Mouse (Mus musculus): ENCODE measurements at regions not wholly inside any gene's neighbourhood (a gene's known extent, or its start where the extent isn't known, plus 50 kb on each side); places are given as distances from the start of the nearest gene placed in this dataset.

DNA sequence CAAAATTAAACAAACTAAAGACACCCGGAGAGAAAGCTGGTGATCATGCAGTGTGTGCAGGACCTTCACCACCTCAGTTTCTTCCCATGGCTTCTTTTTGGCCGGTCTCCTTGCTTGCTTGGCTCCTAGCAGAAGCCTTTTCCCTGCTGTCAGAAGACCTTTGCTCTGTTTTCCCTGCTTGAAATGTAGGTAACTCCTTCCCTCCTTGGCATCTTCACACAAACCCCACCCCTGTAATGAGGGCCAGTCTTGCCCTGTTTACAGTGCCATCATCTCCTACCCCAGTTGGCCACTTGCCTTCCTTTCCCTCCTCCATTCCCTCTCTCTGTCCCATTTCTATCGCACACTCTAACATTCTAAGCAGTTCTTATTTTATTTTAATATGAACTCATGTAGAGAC lies 69.7 kb upstream of the Lama4 start:
- WGBS = 85% methylated on average over 3 of the region's 3 CpGs
- Histone ChIP-seq H3K9ac (ENCODE audit: low read depth, low read length) (no peak overlapping the region), H3K27me3 (ENCODE audit: control insufficient read depth, insufficient read depth, low read length) (no peaks in the 10 kb centered on the region), H3K9me3 (ENCODE audit: control insufficient read depth, low read length) (no peaks in the 10 kb centered on the region), H3K4me3 (ENCODE audit: low read depth, low read length) (no peak overlapping the region), H3K4me1 (replicated peaks; ENCODE audit: control insufficient read depth, insufficient read depth, low read length) (no peaks in the 10 kb centered on the region), H3K36me3 (ENCODE audit: control insufficient read depth, insufficient read depth, low read length) (no peaks in the 10 kb centered on the region), H3K27ac (ENCODE audit: low read depth, low read length) (no peak overlapping the region), H3K4me2 (replicated peaks; ENCODE audit: low read depth, low read length) (no peak overlapping the region)
- ATAC-seq (ENCODE audit: low FRiP score) = no peak
- no peak for DNase-seq (ENCODE audit: low spot score)

DNA sequence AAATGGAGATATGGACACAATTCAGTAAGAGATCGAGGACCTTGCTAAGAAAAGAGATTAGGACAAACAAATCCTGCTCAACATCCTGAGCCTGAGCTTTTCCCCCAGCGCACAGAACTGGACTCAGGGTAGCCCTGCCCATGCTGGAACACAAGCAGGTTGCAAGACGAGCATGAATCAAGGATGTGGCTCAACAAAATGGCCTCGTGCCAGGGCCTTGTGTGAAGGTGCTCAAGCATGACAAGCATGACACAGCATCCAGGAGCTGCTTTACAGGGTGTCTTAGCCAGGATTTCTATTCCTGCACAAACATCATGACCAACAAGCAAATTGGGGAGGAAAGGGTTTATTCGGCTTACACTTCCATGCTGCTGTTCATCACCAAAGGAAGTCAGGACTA lies 67.7 kb upstream of the Lama4 start:
- no peaks in the 10 kb centered on the region for H3K9me3 ChIP-seq (ENCODE audit: control insufficient read depth, low read length)
- no peaks in the 10 kb centered on the region for H3K36me3 ChIP-seq (ENCODE audit: control insufficient read depth, insufficient read depth, low read length)
- no peak for ATAC-seq (ENCODE audit: low FRiP score)
- H3K4me1 ChIP-seq (replicated peaks; ENCODE audit: control insufficient read depth, insufficient read depth, low read length) = no peaks in the 10 kb centered on the region
- H3K27me3 ChIP-seq (ENCODE audit: control insufficient read depth, insufficient read depth, low read length) = no peaks in the 10 kb centered on the region
- no peak for DNase-seq (ENCODE audit: low spot score)
- H3K4me2 ChIP-seq (replicated peaks; ENCODE audit: low read depth, low read length) = no peak overlapping the region
- WGBS = 81% methylated on average over 5 of the region's 5 CpGs
- no peak overlapping the region for H3K9ac ChIP-seq (ENCODE audit: low read depth, low read length)
- H3K4me3 ChIP-seq (ENCODE audit: low read depth, low read length) = no peak overlapping the region
- H3K27ac ChIP-seq (ENCODE audit: low read depth, low read length) = no peak overlapping the region

DNA sequence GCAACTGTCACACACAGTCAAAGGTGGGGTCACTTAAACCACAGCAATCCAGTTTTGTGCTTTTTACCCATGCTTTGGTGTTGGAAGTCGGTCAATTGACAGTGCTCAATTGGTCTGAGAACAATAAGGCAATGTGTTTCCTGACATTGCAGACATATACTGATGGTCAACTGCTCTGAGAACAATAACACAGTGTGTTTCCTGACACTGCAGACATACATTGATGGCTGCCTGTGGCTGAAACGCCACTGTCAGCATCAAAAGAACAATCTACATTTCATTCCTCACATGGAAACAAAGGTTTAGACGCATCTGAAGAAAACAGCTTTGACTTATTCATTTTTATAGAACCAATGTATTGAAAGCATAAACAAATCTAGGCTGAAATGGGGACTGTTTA lies 59.2 kb upstream of the Lama4 start:
- Histone ChIP-seq H3K4me2 (replicated peaks; ENCODE audit: low read depth, low read length) (no peak overlapping the region), H3K4me1 (replicated peaks; ENCODE audit: control insufficient read depth, insufficient read depth, low read length) (no peaks in the 10 kb centered on the region), H3K9me3 (ENCODE audit: control insufficient read depth, low read length) (no peaks in the 10 kb centered on the region), H3K27me3 (ENCODE audit: control insufficient read depth, insufficient read depth, low read length) (no peaks in the 10 kb centered on the region), H3K4me3 (ENCODE audit: low read depth, low read length) (no peak overlapping the region), H3K27ac (ENCODE audit: low read depth, low read length) (no peak overlapping the region), H3K36me3 (ENCODE audit: control insufficient read depth, insufficient read depth, low read length) (no peaks in the 10 kb centered on the region), H3K9ac (ENCODE audit: low read depth, low read length) (no peak overlapping the region)
- WGBS = 22% methylated on average over 3 of the region's 3 CpGs
- DNase-seq (ENCODE audit: low spot score) = peak; percentile 2
- ATAC-seq (ENCODE audit: low FRiP score) = no peak

DNA sequence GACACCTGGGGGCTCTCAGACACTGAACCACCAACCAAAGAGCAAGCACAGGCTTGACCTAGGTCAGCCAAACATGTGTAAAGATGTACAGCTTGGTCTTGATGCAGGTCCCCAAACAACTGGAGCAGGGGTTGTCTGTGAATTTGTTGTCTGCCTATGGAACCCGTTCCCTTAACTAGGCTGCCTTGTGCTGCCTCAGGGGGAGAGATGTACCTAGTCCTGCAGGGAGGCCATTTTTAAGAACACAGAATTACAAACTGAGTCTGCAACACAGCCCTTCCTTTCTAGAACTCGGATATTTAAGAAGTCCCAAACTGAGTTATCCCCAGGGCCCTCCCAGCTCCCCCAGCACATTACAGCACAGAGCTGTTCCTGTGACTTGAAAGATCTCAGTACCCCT lies 57.5 kb upstream of the Lama4 start:
- Histone ChIP-seq H3K27me3 (ENCODE audit: control insufficient read depth, insufficient read depth, low read length) (no peaks in the 10 kb centered on the region), H3K4me3 (ENCODE audit: low read depth, low read length) (no peak overlapping the region), H3K36me3 (ENCODE audit: control insufficient read depth, insufficient read depth, low read length) (no peaks in the 10 kb centered on the region), H3K9ac (ENCODE audit: low read depth, low read length) (no peak overlapping the region), H3K4me2 (replicated peaks; ENCODE audit: low read depth, low read length) (no peak overlapping the region), H3K27ac (ENCODE audit: low read depth, low read length) (no peak overlapping the region), H3K4me1 (replicated peaks; ENCODE audit: control insufficient read depth, insufficient read depth, low read length) (no peaks in the 10 kb centered on the region), H3K9me3 (ENCODE audit: control insufficient read depth, low read length) (no peaks in the 10 kb centered on the region)
- DNase-seq (ENCODE audit: low spot score) (no peak), ATAC-seq (ENCODE audit: low FRiP score) (no peak)
- WGBS = 79% methylated on average over 2 of the region's 2 CpGs

DNA sequence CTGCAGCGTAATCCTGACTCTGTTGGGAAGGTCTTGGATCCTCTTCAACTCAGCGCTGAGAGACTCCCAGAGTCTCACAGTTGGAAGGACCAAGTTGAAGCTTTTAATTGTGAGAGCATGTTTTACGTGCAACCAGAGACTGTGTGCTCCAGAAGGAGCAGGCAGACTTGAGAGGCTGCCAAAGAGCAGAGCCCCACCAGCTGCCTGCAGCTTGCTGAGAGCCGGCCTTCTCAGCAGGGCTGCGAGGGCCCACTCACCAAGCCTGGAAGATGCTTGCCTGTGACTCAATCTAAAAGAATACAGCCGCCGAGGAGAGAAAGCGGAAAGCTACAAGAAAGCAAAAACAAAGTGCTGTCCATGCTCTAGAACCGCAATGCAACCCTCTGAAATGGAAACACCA lies 57.0 kb upstream of the Lama4 start:
- DNase-seq (ENCODE audit: low spot score) = no peak
- no peak overlapping the region for H3K4me2 ChIP-seq (replicated peaks; ENCODE audit: low read depth, low read length)
- H3K27ac ChIP-seq (ENCODE audit: low read depth, low read length) = no peak overlapping the region
- H3K27me3 ChIP-seq (ENCODE audit: control insufficient read depth, insufficient read depth, low read length) = no peaks in the 10 kb centered on the region
- no peak overlapping the region for H3K4me3 ChIP-seq (ENCODE audit: low read depth, low read length)
- no peak overlapping the region for H3K9ac ChIP-seq (ENCODE audit: low read depth, low read length)
- H3K36me3 ChIP-seq (ENCODE audit: control insufficient read depth, insufficient read depth, low read length) = no peaks in the 10 kb centered on the region
- H3K4me1 ChIP-seq (replicated peaks; ENCODE audit: control insufficient read depth, insufficient read depth, low read length) = no peaks in the 10 kb centered on the region
- ATAC-seq (ENCODE audit: low FRiP score) = no peak
- no peaks in the 10 kb centered on the region for H3K9me3 ChIP-seq (ENCODE audit: control insufficient read depth, low read length)
- 61% methylated on average over 9 of the region's 9 CpGs for WGBS

DNA sequence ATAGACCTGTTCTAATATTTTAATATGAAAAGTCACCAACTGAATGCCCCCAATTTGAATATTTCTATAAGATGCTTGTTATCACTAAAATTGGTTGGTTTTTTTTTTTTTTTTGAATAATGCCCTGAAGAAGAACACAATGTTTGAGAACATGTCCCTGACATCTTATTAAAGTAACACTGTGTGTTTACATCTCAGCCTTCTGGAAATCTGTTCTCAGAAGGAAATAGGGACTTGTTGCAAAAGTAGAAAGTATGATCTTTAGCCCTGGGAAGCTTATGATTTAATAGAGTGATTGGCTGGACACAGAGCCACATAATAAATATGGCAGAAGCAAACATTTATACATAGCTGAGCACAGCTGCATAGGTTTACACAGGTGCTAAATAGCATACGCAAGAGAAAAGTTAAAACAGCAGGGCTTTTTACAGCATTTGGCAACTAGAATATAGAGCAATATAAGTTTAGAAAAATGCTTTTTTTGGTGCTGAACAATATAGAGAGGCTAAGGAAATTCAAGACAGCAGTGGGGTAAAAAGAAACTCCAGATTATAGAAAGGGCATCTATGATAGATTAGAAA lies 56.1 kb upstream of the Lama4 start:
- H3K9ac ChIP-seq (ENCODE audit: low read depth, low read length) = no peak overlapping the region
- no peak overlapping the region for H3K27ac ChIP-seq (ENCODE audit: low read depth, low read length)
- H3K4me2 ChIP-seq (replicated peaks; ENCODE audit: low read depth, low read length) = no peak overlapping the region
- 94% methylated on average over 1 of the region's 1 CpGs for WGBS
- no peaks in the 10 kb centered on the region for H3K4me1 ChIP-seq (replicated peaks; ENCODE audit: control insufficient read depth, insufficient read depth, low read length)
- H3K36me3 ChIP-seq (ENCODE audit: control insufficient read depth, insufficient read depth, low read length) = no peaks in the 10 kb centered on the region
- H3K9me3 ChIP-seq (ENCODE audit: control insufficient read depth, low read length) = no peaks in the 10 kb centered on the region
- ATAC-seq (ENCODE audit: low FRiP score) = no peak
- no peaks in the 10 kb centered on the region for H3K27me3 ChIP-seq (ENCODE audit: control insufficient read depth, insufficient read depth, low read length)
- H3K4me3 ChIP-seq (ENCODE audit: low read depth, low read length) = no peak overlapping the region
- no peak for DNase-seq (ENCODE audit: low spot score)

DNA sequence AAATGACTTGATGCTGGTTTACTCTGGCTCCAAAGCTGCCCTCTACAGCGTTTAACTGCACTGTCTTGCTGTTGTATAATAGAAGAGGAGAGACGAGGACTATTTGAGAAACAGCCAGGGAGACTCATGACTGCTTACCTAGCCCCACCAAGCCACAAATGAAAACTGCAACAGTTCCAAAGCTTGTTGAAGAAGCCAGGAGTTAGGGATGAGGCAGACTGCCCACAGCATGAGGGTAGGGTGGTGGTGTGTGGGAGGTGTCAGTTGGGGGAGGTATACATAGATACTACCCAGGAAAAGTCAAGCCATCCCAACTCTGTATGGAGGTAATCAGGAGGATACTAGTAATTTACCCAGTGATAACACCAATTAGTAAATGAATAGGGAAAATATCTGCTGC lies 55.5 kb upstream of the Lama4 start:
- Histone ChIP-seq H3K27ac (ENCODE audit: low read depth, low read length) (no peak overlapping the region), H3K4me1 (replicated peaks; ENCODE audit: control insufficient read depth, insufficient read depth, low read length) (no peaks in the 10 kb centered on the region), H3K4me3 (ENCODE audit: low read depth, low read length) (no peak overlapping the region), H3K36me3 (ENCODE audit: control insufficient read depth, insufficient read depth, low read length) (no peaks in the 10 kb centered on the region), H3K27me3 (ENCODE audit: control insufficient read depth, insufficient read depth, low read length) (no peaks in the 10 kb centered on the region), H3K9me3 (ENCODE audit: control insufficient read depth, low read length) (no peaks in the 10 kb centered on the region), H3K4me2 (replicated peaks; ENCODE audit: low read depth, low read length) (no peak overlapping the region), H3K9ac (ENCODE audit: low read depth, low read length) (no peak overlapping the region)
- ATAC-seq (ENCODE audit: low FRiP score) (no peak), DNase-seq (ENCODE audit: low spot score) (no peak)
- WGBS = 81% methylated on average over 2 of the region's 2 CpGs

DNA sequence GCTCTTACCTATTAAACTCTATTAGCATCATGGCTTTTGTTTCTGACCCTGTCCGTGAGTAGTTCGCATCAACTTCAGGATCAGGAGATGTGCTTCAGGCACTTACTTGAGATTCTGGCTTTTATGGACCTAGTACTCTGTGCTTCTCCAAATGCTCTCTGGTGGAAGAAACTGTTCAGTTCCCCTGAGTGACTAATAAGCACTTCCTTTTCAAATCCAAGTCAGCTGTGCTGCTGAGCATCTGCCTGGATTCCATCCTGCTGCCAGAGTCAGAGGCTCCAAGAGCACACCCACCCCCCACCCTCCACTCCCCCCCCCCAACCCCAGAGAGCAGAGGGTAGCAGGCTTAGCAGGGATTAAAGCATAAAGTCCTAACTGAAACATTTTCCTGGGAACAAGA lies 52.3 kb upstream of the Lama4 start:
- no peaks in the 10 kb centered on the region for H3K4me1 ChIP-seq (replicated peaks; ENCODE audit: control insufficient read depth, insufficient read depth, low read length)
- H3K9ac ChIP-seq (ENCODE audit: low read depth, low read length) = no peak overlapping the region
- H3K4me3 ChIP-seq (ENCODE audit: low read depth, low read length) = no peak overlapping the region
- ATAC-seq (ENCODE audit: low FRiP score) (no peak), DNase-seq (ENCODE audit: low spot score) (no peak)
- no peak overlapping the region for H3K4me2 ChIP-seq (replicated peaks; ENCODE audit: low read depth, low read length)
- no peak overlapping the region for H3K27ac ChIP-seq (ENCODE audit: low read depth, low read length)
- WGBS = 83% methylated on average over 2 of the region's 2 CpGs
- H3K9me3 ChIP-seq (ENCODE audit: control insufficient read depth, low read length) = no peaks in the 10 kb centered on the region
- H3K36me3 ChIP-seq (ENCODE audit: control insufficient read depth, insufficient read depth, low read length) = no peaks in the 10 kb centered on the region
- H3K27me3 ChIP-seq (ENCODE audit: control insufficient read depth, insufficient read depth, low read length) = no peaks in the 10 kb centered on the region

All from hindbrain, embryonic 11.5 days (tissue).